Mouse (Mus musculus): ENCODE data around the gene Gramd4.

DNA sequence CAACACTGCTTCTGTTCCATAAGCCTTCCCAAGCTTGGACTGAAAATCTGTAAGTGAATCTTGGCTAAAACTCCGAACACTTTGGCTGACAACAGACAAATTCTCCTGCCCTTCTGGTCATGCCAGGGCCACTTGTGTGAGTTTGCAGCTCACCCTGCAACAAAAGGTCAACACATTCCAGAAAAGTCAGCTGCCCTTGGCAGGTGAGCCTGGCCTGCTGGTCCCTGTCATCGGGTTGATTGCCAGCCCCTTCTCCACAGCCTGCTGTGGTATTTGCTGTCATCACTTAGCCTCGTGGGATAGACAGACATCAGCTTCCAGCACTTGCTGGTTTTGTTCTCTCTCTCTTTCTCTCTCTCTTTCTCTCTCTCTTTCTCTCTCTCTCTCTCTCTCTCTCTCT lies 114.6 kb downstream of the Gramd4 start:
- TF ChIP-seq GATA1 (IDR thresholded peaks at IDR 0.05; ENCODE audit: low read length) (no peak), TAL1 (IDR thresholded peaks at IDR 0.05; ENCODE audit: low read length) (no peak)
